Mouse (Mus musculus): ENCODE measurements at regions not wholly inside any gene's neighbourhood (a gene's known extent, or its start where the extent isn't known, plus 50 kb on each side); places are given as distances from the start of the nearest gene placed in this dataset.
A peak's percentile ranks its signal among the peaks of the same experiment; 100 is the strongest.

- peak overlapping the region; percentile 23; the same call in 1 of the 2 replicates for H3K9ac ChIP-seq (ENCODE audit: low read depth, low read length)
- peak; percentile 71 for ATAC-seq
- H3K27ac ChIP-seq (ENCODE audit: low read length) = no peak overlapping the region
- H3K9me3 ChIP-seq (replicated peaks; ENCODE audit: control insufficient read depth, low read length, poor library complexity, severe bottlenecking) = no peaks in the 10 kb centered on the region
- peak overlapping the region; percentile 62 for H3K4me2 ChIP-seq (ENCODE audit: low read length)
- H3K27me3 ChIP-seq (ENCODE audit: control insufficient read depth, insufficient read depth, low read depth, low read length) = no peaks in the 10 kb centered on the region
- peak overlapping the region; percentile 26 for H3K4me3 ChIP-seq (ENCODE audit: low read depth, low read length)
- WGBS = 2% methylated on average over 16 of the region's 16 CpGs
- H3K36me3 ChIP-seq (ENCODE audit: control insufficient read depth, insufficient read depth, low read length) = no peaks in the 10 kb centered on the region
- H3K4me1 ChIP-seq (ENCODE audit: control insufficient read depth, insufficient read depth, low read length) = peaks cover 6% of the 10 kb centered on the region
Measured at GRCm38 (mm10) chr3:149088621-149089128, 98.3 kb upstream of the Adgrl2 start.

- WGBS = 88% methylated on average over 8 of the region's 8 CpGs
- ATAC-seq = no peak
- Histone ChIP-seq H3K4me2 (ENCODE audit: low read length) (no peak overlapping the region), H3K9ac (ENCODE audit: low read depth, low read length) (no peak overlapping the region), H3K27me3 (ENCODE audit: control insufficient read depth, insufficient read depth, low read depth, low read length) (no peaks in the 10 kb centered on the region), H3K9me3 (replicated peaks; ENCODE audit: control insufficient read depth, low read length, poor library complexity, severe bottlenecking) (no peaks in the 10 kb centered on the region), H3K36me3 (ENCODE audit: control insufficient read depth, insufficient read depth, low read length) (no peaks in the 10 kb centered on the region), H3K4me1 (ENCODE audit: control insufficient read depth, insufficient read depth, low read length) (peaks cover 6% of the 10 kb centered on the region), H3K27ac (ENCODE audit: low read length) (no peak overlapping the region), H3K4me3 (ENCODE audit: low read depth, low read length) (no peak overlapping the region)
Measured at GRCm38 (mm10) chr3:149087488-149087887, 97.1 kb upstream of the Adgrl2 start.

DNA sequence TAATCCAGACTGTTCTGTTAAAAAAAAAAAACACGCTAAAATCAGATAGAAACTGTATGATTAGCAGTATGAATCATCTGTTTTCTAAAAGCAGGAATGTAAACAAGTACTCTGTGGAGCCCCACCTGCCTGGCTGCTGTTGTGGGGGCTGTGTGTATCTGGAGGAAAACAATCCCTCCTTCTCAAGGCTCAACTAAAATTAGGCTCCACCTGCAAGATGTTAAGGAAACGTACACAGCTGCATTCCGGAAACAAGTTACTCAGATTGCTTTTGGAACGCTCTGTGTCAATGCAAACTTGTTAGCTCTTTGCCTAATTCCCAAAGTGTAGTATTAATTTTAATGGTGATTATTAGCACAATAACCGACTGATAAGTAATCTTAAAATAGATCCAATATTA lies 96.3 kb upstream of the Adgrl2 start:
- H3K9ac ChIP-seq (ENCODE audit: low read depth, low read length) = no peak overlapping the region

GRCm38 (mm10) chr3:149086086-149086485 lies 95.7 kb upstream of the Adgrl2 start:
- Histone ChIP-seq H3K4me2 (ENCODE audit: low read length) (no peak overlapping the region), H3K4me1 (ENCODE audit: control insufficient read depth, insufficient read depth, low read length) (peaks cover 6% of the 10 kb centered on the region), H3K9ac (ENCODE audit: low read depth, low read length) (no peak overlapping the region), H3K27ac (ENCODE audit: low read length) (no peak overlapping the region), H3K27me3 (ENCODE audit: control insufficient read depth, insufficient read depth, low read depth, low read length) (no peaks in the 10 kb centered on the region), H3K36me3 (ENCODE audit: control insufficient read depth, insufficient read depth, low read length) (no peaks in the 10 kb centered on the region), H3K4me3 (ENCODE audit: low read depth, low read length) (no peak overlapping the region), H3K9me3 (replicated peaks; ENCODE audit: control insufficient read depth, low read length, poor library complexity, severe bottlenecking) (no peaks in the 10 kb centered on the region)
- no peak for ATAC-seq
- 75% methylated on average over 3 of the region's 3 CpGs for WGBS

More for the DNA sequence above, 96.3 kb upstream of the Adgrl2 start:
- no peak overlapping the region for H3K4me3 ChIP-seq (ENCODE audit: low read depth, low read length)
- H3K9me3 ChIP-seq (replicated peaks; ENCODE audit: control insufficient read depth, low read length, poor library complexity, severe bottlenecking) = no peaks in the 10 kb centered on the region
- peaks cover 6% of the 10 kb centered on the region for H3K4me1 ChIP-seq (ENCODE audit: control insufficient read depth, insufficient read depth, low read length)
- ATAC-seq = no peak
- no peaks in the 10 kb centered on the region for H3K36me3 ChIP-seq (ENCODE audit: control insufficient read depth, insufficient read depth, low read length)
- no peak overlapping the region for H3K27ac ChIP-seq (ENCODE audit: low read length)
- WGBS = 81% methylated on average over 5 of the region's 5 CpGs
- no peak overlapping the region for H3K4me2 ChIP-seq (ENCODE audit: low read length)
- no peaks in the 10 kb centered on the region for H3K27me3 ChIP-seq (ENCODE audit: control insufficient read depth, insufficient read depth, low read depth, low read length)

DNA sequence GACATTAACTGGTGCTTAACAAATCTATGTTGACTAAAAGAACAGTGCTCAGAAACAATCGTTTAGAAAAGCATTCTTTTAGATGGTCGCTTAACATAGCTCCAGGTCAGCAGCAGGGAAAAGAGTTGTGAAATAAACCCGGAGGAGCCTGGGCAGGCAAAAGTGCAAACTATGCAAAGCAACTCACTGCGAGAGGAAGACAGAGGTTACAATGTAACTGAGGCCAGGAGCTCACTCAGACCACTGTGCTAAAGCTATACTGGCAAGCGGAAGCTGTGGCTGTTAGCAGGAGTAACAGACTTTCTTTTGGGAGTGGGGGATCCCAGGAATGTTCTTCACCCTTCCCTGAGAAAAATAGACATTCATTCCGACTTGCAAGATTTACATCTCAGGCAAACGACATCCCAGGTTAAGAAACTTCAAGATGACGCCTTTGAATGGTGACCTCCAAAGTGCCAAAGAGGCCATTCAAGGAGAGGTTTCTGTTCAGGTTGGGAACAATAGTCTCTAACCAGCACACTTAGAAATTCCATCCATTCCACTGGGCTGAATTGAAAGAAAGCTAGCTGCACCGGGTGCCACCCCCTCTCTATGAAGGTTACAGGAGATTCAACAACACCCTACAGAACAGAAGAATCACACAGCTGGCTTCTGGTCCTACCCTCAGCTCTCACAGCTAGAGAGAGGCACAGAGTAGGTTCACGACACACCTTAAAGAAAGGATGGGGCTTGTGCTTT lies 94.7 kb upstream of the Adgrl2 start:
- Histone ChIP-seq H3K4me2 (ENCODE audit: low read length) (no peak overlapping the region), H3K36me3 (ENCODE audit: control insufficient read depth, insufficient read depth, low read length) (no peaks in the 10 kb centered on the region), H3K9ac (ENCODE audit: low read depth, low read length) (no peak overlapping the region), H3K4me3 (ENCODE audit: low read depth, low read length) (no peak overlapping the region), H3K27ac (ENCODE audit: low read length) (no peak overlapping the region), H3K4me1 (ENCODE audit: control insufficient read depth, insufficient read depth, low read length) (peaks cover 6% of the 10 kb centered on the region), H3K9me3 (replicated peaks; ENCODE audit: control insufficient read depth, low read length, poor library complexity, severe bottlenecking) (no peaks in the 10 kb centered on the region), H3K27me3 (ENCODE audit: control insufficient read depth, insufficient read depth, low read depth, low read length) (no peaks in the 10 kb centered on the region)
- WGBS = 51% methylated on average over 10 of the region's 10 CpGs
- no peak for ATAC-seq

DNA sequence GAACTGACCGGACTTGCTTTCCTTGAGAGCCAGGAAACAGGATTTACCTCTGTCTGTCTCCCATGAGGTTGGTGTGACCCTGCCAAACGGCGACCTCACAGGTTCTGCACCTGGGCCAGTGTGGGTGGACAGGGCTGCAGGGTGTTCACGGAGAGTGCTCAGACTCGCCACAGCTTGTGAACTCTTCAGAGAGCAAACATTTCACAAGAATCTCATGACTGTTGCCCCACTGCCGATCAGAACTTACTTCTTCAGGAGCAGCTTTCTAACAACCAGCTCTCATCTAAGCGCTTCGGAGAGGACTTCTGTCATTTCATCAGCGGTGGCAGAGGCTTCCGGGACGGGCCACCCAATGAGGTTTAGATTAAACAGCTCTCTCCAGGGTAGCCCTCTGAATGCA lies 93.0 kb upstream of the Adgrl2 start:
- Histone ChIP-seq H3K9me3 (replicated peaks; ENCODE audit: control insufficient read depth, low read length, poor library complexity, severe bottlenecking) (no peaks in the 10 kb centered on the region), H3K27ac (ENCODE audit: low read length) (no peak overlapping the region), H3K36me3 (ENCODE audit: control insufficient read depth, insufficient read depth, low read length) (no peaks in the 10 kb centered on the region), H3K9ac (ENCODE audit: low read depth, low read length) (no peak overlapping the region), H3K4me1 (ENCODE audit: control insufficient read depth, insufficient read depth, low read length) (no peaks in the 10 kb centered on the region), H3K4me3 (ENCODE audit: low read depth, low read length) (no peak overlapping the region), H3K4me2 (ENCODE audit: low read length) (no peak overlapping the region), H3K27me3 (ENCODE audit: control insufficient read depth, insufficient read depth, low read depth, low read length) (no peaks in the 10 kb centered on the region)
- 75% methylated on average over 11 of the region's 11 CpGs for WGBS
- ATAC-seq = no peak

DNA sequence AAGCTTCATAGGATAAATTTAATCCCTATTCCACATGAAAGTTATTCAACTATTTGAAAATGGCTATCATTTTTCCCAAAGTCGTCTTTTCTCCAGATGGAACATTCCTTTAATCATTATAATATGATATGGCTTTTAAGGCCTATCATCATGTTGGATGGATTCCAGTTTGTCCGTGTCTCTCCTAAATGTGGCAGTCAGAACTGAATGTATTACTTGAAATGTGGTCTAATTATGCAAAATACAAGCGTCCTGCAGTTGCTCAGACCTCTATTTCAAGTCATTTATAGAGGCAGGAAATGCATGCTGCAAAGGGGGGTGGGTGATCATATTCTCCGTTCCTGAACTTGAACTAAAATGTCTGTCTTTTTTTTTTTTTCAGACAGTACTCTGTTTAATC lies 88.5 kb upstream of the Adgrl2 start:
- Histone ChIP-seq H3K4me2 (ENCODE audit: low read length) (no peak overlapping the region), H3K36me3 (ENCODE audit: control insufficient read depth, insufficient read depth, low read length) (no peaks in the 10 kb centered on the region), H3K4me3 (ENCODE audit: low read depth, low read length) (no peak overlapping the region), H3K9ac (ENCODE audit: low read depth, low read length) (no peak overlapping the region), H3K9me3 (replicated peaks; ENCODE audit: control insufficient read depth, low read length, poor library complexity, severe bottlenecking) (no peaks in the 10 kb centered on the region), H3K27ac (ENCODE audit: low read length) (no peak overlapping the region), H3K4me1 (ENCODE audit: control insufficient read depth, insufficient read depth, low read length) (peaks cover 13% of the 10 kb centered on the region), H3K27me3 (ENCODE audit: control insufficient read depth, insufficient read depth, low read depth, low read length) (no peaks in the 10 kb centered on the region)
- ATAC-seq = no peak
- WGBS = 48% methylated on average over 4 of the region's 4 CpGs

DNA sequence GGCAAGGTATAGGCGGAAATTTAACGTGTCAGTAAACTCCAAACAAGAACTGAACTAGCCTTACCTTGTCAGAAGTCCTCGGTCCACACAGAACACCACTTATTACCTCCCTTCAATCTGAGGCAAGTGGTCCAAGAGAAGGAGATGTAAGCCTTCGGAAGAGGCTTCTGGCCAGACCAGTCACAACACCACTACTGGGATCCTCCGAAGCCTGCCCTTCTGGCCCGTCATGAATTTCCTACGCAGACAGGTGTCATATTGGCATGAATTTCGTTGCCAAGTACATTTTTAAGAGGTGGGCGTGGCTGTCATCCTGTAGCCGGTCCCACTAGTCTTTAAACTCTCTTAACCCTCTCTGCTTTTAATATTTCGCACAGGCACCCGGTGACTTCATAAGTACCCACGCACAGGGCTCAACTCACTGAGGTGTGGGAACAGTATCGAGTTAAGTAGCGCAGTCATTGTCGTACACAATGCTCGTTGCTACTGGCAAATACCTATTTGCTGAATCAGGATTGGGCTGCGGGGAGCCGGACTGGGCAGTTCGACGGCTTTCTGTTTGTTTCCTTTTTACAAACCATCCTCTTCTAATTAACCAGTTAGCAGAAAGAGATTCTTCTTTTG lies 86.7 kb upstream of the Adgrl2 start:
- Histone ChIP-seq H3K36me3 (ENCODE audit: control insufficient read depth, insufficient read depth, low read length) (no peaks in the 10 kb centered on the region), H3K4me1 (ENCODE audit: control insufficient read depth, insufficient read depth, low read length) (peaks cover 13% of the 10 kb centered on the region), H3K4me2 (ENCODE audit: low read length) (no peak overlapping the region), H3K9ac (ENCODE audit: low read depth, low read length) (no peak overlapping the region), H3K27me3 (ENCODE audit: control insufficient read depth, insufficient read depth, low read depth, low read length) (no peaks in the 10 kb centered on the region), H3K9me3 (replicated peaks; ENCODE audit: control insufficient read depth, low read length, poor library complexity, severe bottlenecking) (no peaks in the 10 kb centered on the region), H3K27ac (ENCODE audit: low read length) (no peak overlapping the region), H3K4me3 (ENCODE audit: low read depth, low read length) (no peak overlapping the region)
- no peak for ATAC-seq
- WGBS = 74% methylated on average over 21 of the region's 21 CpGs

DNA sequence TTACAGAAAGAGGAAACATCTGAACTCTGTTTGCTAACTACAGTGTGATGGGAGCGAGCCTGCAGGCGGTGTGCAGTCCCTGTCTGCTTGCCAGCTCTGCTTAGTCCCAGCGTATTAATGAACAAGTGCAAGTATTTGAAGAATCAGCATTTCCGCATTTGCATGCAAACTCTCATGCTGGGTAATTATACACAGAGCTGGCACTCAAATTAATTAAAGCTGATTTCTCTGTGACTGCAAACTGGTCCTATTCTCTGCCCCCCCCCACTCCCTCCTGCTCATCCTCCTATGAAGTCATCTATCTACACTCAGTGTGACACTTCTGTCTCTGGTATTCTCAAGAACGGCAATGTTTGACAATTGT lies 85.1 kb upstream of the Adgrl2 start:
- Histone ChIP-seq H3K36me3 (ENCODE audit: control insufficient read depth, insufficient read depth, low read length) (no peaks in the 10 kb centered on the region), H3K4me2 (ENCODE audit: low read length) (peak overlapping the region; percentile 37), H3K9ac (ENCODE audit: low read depth, low read length) (no peak overlapping the region), H3K4me3 (ENCODE audit: low read depth, low read length) (no peak overlapping the region), H3K27me3 (ENCODE audit: control insufficient read depth, insufficient read depth, low read depth, low read length) (no peaks in the 10 kb centered on the region), H3K4me1 (ENCODE audit: control insufficient read depth, insufficient read depth, low read length) (peaks cover 13% of the 10 kb centered on the region), H3K9me3 (replicated peaks; ENCODE audit: control insufficient read depth, low read length, poor library complexity, severe bottlenecking) (no peaks in the 10 kb centered on the region), H3K27ac (ENCODE audit: low read length) (no peak overlapping the region)
- peak; percentile 89 for ATAC-seq
- 43% methylated on average over 5 of the region's 5 CpGs for whole genome bisulfite sequencing
